Mouse (Mus musculus) embryonic facial prominence, embryonic 14.5 days (tissue): ENCODE results near the gene Zwilch. TPM values are rescaled to one million over a fixed set of nuclear protein-coding genes. Genes with fewer than 3 reads are reported as not detected.
"Not testable (repeated sequence)": the region's sequence is repeated elsewhere in the genome, so short reads cannot be mapped to it uniquely, and the experiment has no call there.

Experiments used
- ATAC-seq: fragments of 200-750 bp; cut with Nextera tagmentation; 2 replicates; pipeline ENCODE4 v1.8.0; 2017; ENCODE audit warnings: low read depth, moderate number of reproducible peaks, moderate TSS enrichment
- DNase-seq: peaks from one replicate; pipeline ENCODE4 v3.0.0-alpha.2; 2015; ENCODE audit warnings: low spot score
- H3K27ac ChIP-seq: fragments of 300-500 bp; sonication (generic); replicated peaks from 2 replicates; pipeline ENCODE4 v1.5.1; 2014; ENCODE audit warnings: low read depth, mild to moderate bottlenecking, low read length, moderate library complexity
- H3K27me3 ChIP-seq: fragments of 300-500 bp; sonication (generic); replicated peaks from 2 replicates; pipeline ENCODE4 v1.6.1; 2014; ENCODE audit warnings: low read length; ENCODE audit not compliant: control insufficient read depth, insufficient read depth
- H3K36me3 ChIP-seq: fragments of 300-500 bp; sonication (generic); 2 replicates; pipeline ENCODE4 v1.6.1; 2014; ENCODE audit warnings: low read length, mixed read lengths; ENCODE audit not compliant: control insufficient read depth, insufficient read depth
- H3K4me1 ChIP-seq: fragments of 300-500 bp; sonication (generic); 2 replicates; pipeline ENCODE4 v1.6.1; 2014; ENCODE audit warnings: antibody characterized with exemption, low read length; ENCODE audit not compliant: control insufficient read depth, insufficient read depth
- H3K4me2 ChIP-seq: fragments of 300-500 bp; sonication (generic); 2 replicates; pipeline ENCODE4 v1.6.1; 2014; ENCODE audit warnings: low read depth, mild to moderate bottlenecking, low read length, moderate library complexity, mixed read lengths
- H3K4me3 ChIP-seq: fragments of 300-500 bp; sonication (generic); 2 replicates; pipeline ENCODE4 v1.5.1; 2014; ENCODE audit warnings: low read depth, mild to moderate bottlenecking, low read length
- H3K9ac ChIP-seq: fragments of 300-500 bp; sonication (generic); 2 replicates; pipeline ENCODE4 v1.6.1; 2014; ENCODE audit warnings: low read depth, mild to moderate bottlenecking, low read length, moderate library complexity, mixed read lengths
- H3K9me3 ChIP-seq: fragments of 300-500 bp; sonication (generic); 2 replicates; pipeline ENCODE4 v1.6.1; 2016; ENCODE audit warnings: low read length; ENCODE audit not compliant: control insufficient read depth
- WGBS: fragments of 180-500 bp; shearing (Covaris S2); extraction: QIAGEN DNeasy Blood & Tissue Kit; methylation state at CpG from one replicate; pipeline ENCODE4 v1.1.7; 2014; 5-methylcytosine and 5-hydroxymethylcytosine counted together
- polyA plus RNA-seq: library from polyadenylated mRNA; unstranded; fragments of >200 nt; fragmentation: Nextera tagmentation; extraction: Ambion mirVana; gene quantifications from 2 replicates; pipeline ENCODE4 v1.2.1, GENCODE M21; 2014

Gene Zwilch
- polyA plus RNA-seq, 1 experiment from 2014 or later = 10.6 TPM

DNA sequence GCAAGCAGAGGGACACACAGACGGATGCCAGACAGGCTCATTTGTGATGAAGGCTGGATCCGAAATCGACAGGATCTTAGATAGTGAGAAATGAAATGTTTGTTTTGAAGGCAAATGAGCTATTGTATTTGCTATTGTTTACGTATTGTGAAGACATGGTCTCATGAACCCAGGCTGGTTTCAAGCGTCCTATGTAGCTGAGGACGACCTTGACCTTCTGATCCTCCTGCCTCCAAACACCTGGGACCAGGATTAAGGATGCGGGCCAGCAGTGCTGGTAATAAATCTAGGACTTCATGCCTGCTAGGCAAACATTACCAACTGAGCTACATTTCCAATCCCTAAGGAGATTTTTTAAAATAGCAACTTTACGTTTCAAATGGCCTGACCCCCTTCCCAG is 24.6 kb upstream of the Zwilch start:
- no peaks in the 10 kb centered on the region for H3K9me3 ChIP-seq
- H3K4me1 ChIP-seq = no peaks in the 10 kb centered on the region
- H3K4me2 ChIP-seq = no peak overlapping the region
- ATAC-seq (no peak), DNase-seq (no peak)
- WGBS = 83% methylated on average over 8 of the region's 8 CpGs
- no peak overlapping the region for H3K27ac ChIP-seq
- 0 out of 2 replicates have a peak overlapping the region, but pooled peaks have one; percentile 14 for H3K9ac ChIP-seq
- peaks cover 42% of the 10 kb centered on the region for H3K36me3 ChIP-seq
- H3K4me3 ChIP-seq = no peak overlapping the region
- no peaks in the 10 kb centered on the region for H3K27me3 ChIP-seq

DNA sequence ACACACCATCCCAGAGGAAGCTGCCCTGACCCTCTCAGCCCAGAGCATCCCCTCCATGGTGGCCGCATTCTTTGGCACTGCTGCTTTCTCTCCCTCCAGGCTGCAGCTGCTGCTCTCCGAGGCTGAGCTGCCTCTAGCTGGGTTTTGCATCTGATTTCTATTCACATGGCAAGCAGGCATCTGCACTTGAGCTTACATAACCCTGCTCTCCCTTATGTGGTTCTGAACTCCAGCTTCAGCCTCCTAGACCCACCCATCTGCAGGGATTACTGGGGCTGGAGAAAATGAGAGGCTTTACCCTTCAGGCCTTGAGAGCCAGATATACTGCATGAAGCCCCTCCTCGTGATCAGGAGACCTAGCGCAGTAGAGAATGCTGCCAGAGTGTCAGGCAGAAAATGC is 22.6 kb upstream of the Zwilch start:
- no peak; the same call in 1 of the 2 replicates for ATAC-seq
- no peaks in the 10 kb centered on the region for H3K27me3 ChIP-seq
- 63% methylated on average over 4 of the region's 4 CpGs for whole genome bisulfite sequencing
- H3K9me3 ChIP-seq = no peaks in the 10 kb centered on the region
- no peaks in the 10 kb centered on the region for H3K4me1 ChIP-seq
- H3K36me3 ChIP-seq = peaks cover 51% of the 10 kb centered on the region
- no peak overlapping the region for H3K4me2 ChIP-seq
- H3K9ac ChIP-seq = no peak overlapping the region
- no peak overlapping the region for H3K27ac ChIP-seq
- peak; percentile 19 for DNase-seq
- no peak overlapping the region for H3K4me3 ChIP-seq

GRCm38 (mm10) chr9:64193879-64194278 is 21.0 kb upstream of the Zwilch start:
- WGBS = 88% methylated on average over 1 of the region's 1 CpGs
- Histone ChIP-seq H3K4me1 (no peaks in the 10 kb centered on the region), H3K4me2 (no peak overlapping the region), H3K27me3 (no peaks in the 10 kb centered on the region), H3K4me3 (no peak overlapping the region), H3K9me3 (no peaks in the 10 kb centered on the region), H3K27ac (no peak overlapping the region), H3K9ac (no peak overlapping the region), H3K36me3 (peaks cover 55% of the 10 kb centered on the region)
- no peak for ATAC-seq
- no peak for DNase-seq

DNA sequence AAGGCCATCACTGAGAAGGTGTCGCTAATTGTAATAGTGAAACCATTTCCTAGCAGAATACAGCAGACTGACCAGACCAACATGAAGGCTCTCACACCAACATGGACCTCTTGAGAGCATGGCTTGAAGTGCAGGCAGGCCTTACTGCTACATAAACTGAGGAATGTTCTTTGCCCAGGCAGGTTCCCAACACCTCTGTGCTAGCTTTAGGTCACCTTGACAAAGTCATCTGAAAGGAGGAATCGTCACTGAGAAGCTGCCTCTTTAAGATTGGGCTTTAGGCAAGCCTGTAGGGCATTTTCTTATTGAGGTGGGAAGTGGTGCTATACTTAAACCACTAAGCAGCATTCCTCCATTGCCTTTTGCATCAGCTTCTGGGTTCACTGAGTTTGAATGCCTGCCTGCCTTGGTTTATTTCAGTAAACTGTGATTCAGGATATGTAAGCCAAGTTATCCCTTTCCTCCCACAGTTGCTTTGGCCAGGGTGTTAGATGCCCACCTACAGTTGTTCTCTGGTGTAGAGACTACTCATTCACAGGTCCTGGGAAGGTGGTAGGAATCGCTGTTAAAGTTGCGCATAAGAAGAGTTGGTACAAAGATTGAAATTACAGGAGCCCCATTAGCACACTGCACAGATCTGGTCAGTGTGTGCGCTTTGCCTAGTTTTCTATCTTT is 11.4 kb upstream of the Zwilch start:
- Histone ChIP-seq H3K4me3 (no peak overlapping the region), H3K9ac (no peak overlapping the region), H3K4me1 (0 out of 2 replicates have a peak, but pooled peaks cover 3% of the 10 kb centered on the region), H3K9me3 (no peaks in the 10 kb centered on the region), H3K36me3 (peaks cover 70% of the 10 kb centered on the region), H3K27me3 (no peaks in the 10 kb centered on the region), H3K4me2 (no peak overlapping the region), H3K27ac (no peak overlapping the region)
- 92% methylated on average over 5 of the region's 5 CpGs for WGBS
- ATAC-seq (no peak), DNase-seq (no peak)

DNA sequence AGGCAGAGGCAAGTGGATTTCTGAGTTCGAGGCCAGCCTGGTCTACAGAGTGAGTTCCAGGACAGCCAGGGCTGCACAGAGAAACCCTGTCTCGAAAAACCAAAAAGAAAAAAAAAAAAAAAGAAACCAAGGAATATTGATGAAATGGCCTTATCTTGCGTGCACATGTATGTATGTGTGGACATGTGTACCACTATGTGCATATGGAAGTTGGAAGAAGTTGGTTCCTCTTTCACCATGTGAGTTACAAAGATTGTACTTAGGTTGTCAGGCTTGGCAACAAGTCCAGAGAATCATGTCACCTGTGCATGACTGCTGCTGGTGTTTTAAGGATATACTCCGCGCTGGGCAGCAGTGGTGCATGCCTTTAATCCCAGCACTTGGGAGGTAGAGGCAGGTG is 10.4 kb upstream of the Zwilch start:
- ATAC-seq, H3K27ac ChIP-seq, H3K4me3 ChIP-seq, H3K9ac ChIP-seq, H3K4me2 ChIP-seq, H3K27me3 ChIP-seq, DNase-seq, H3K4me1 ChIP-seq, H3K9me3 ChIP-seq: not testable (repeated sequence)
- peaks cover 66% of the 10 kb centered on the region for H3K36me3 ChIP-seq
- WGBS = 89% methylated on average over 5 of the region's 5 CpGs

DNA sequence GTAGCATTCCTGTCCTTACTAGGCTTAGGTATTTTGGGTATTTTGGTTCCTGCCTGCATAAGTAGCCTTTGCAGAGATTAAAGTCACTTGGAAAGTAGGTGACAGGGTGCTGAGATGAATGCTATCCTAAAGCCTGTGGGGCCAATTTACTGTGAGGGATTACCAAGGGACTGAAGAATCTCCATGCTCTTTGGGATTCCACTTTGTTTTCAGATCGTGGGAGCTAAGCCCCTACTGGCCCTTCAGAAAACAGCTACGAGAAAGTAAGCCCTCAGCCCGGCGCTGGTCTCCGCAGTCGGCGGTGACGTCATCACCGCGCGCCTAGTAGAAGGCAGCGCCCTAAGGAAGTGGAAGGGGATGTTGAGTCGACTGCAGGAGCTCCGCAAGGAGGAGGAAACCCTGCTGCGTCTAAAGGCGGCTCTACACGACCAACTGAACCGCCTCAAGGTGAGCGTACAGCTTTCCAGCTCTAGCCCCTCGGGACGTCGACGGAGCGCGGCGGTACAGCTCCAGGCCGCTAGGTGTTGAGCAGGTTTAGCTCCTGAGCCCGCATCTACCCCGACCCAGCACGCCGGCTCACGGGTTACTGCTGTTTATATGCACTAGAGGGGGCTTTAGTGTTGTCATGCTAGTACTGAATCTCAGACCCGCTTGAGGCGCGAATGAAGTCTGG is 6.2 kb upstream of the Zwilch start, which contains the start of gene Snapc5:
TSS of gene Snapc5 (plus strand) at position 301 of the 673 bp plus-strand sequence.
- peak; percentile 96 for ATAC-seq
- Histone ChIP-seq H3K9me3 (no peaks in the 10 kb centered on the region), H3K4me3 (peak within 1 kb of the TSS; percentile 64), H3K4me1 (peaks cover 10% of the 10 kb centered on the region; the same call in 1 of the 2 replicates), H3K9ac (peak within 1 kb of the TSS; percentile 64), H3K27ac (peak within 1 kb of the TSS; percentile 82), H3K4me2 (peak within 1 kb of the TSS; percentile 55), H3K36me3 (peaks cover 69% of the 10 kb centered on the region), H3K27me3 (no peaks in the 10 kb centered on the region)
- peak; percentile 97 for DNase-seq
- under 1% methylated on average over 29 of the region's 35 CpGs for WGBS

DNA sequence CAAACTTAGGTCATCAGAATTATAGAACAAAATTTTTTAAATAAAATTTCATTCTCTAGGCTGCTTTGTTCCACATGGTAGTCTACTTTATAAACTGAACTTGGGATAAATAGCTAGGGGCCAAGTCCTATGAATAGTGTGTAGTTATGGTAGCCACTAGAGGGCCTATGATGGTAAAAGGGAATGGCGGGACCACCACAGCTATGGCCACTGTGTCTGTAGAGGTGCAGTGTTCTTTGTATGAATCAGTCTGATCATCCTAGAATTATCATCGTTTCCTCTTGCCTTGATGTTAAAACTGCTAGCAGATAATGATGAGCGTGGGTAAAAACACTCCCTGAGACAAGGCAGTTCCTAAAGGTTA is 5.7 kb upstream of the Zwilch start:
- H3K36me3 ChIP-seq = peaks cover 66% of the 10 kb centered on the region
- H3K9ac ChIP-seq = peak overlapping the region; percentile 64; the same call in 1 of the 2 replicates
- 55% methylated on average over 3 of the region's 3 CpGs for WGBS

DNA sequence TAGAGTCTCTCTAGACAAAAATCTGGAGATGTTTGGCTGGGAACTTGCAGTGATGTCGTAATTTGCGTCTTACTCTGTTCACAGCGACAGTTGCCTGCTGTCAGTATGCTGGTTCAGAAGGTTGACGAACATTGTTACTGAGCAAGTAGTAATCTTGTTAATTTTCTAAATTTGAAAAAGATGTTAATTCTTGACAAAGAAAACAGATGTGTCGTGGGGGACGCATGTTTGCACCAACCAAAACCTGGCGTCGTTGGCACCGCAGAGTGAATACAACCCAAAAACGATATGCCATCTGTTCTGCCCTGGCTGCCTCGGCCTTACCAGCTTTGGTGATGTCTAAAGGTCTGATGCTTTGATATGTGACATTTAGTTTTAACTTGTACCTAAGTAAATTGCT is 2.5 kb upstream of the Zwilch start:
- no peak overlapping the region for H3K4me2 ChIP-seq
- no peak overlapping the region for H3K9ac ChIP-seq
- peaks cover 44% of the 10 kb centered on the region for H3K36me3 ChIP-seq
- no peak for DNase-seq
- 86% methylated on average over 11 of the region's 11 CpGs for WGBS
- no peaks in the 10 kb centered on the region for H3K9me3 ChIP-seq
- no peak overlapping the region for H3K4me3 ChIP-seq
- peaks cover 14% of the 10 kb centered on the region; the same call in 1 of the 2 replicates for H3K4me1 ChIP-seq
- H3K27me3 ChIP-seq = no peaks in the 10 kb centered on the region
- no peak overlapping the region for H3K27ac ChIP-seq
- ATAC-seq = no peak

More for the DNA sequence above, 5.7 kb upstream of the Zwilch start:
- DNase-seq (peak; percentile 56), ATAC-seq (peak; percentile 60)
- peak overlapping the region; percentile 64 for H3K4me3 ChIP-seq
- peaks cover 10% of the 10 kb centered on the region; the same call in 1 of the 2 replicates for H3K4me1 ChIP-seq
- peak overlapping the region; percentile 82 for H3K27ac ChIP-seq
- no peaks in the 10 kb centered on the region for H3K9me3 ChIP-seq
- H3K27me3 ChIP-seq = no peaks in the 10 kb centered on the region
- peak overlapping the region; percentile 55 for H3K4me2 ChIP-seq
